Mouse (Mus musculus) brain, embryonic 18.5 days (tissue): ENCODE measurements at regions not wholly inside any gene's neighbourhood (a gene's known extent, or its start where the extent isn't known, plus 50 kb on each side); places are given as distances from the start of the nearest gene placed in this dataset.

Experiments used
- DNase-seq: peaks from one replicate; pipeline ENCODE4 v3.0.0-alpha.2; 2012; ENCODE audit warnings: low read depth, low spot score

DNA sequence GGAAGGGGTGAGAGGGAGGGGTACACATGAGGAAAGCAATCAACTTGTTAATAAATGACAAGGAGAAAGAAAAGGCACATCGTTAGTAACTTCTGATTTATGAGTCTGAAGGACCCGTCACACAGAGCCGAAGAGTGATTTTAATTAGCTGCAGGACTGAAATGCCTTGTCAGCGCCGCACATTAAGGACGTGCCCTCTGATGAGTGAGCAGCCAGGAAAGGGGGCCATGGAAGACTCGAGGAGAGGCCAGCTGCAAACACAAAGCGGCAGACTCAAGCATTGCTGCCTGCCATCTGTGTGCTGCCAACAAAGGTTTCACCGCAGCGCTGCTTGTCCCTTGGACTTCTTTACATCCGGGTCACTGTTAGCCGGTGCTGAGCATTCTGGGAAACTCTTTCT is 184.8 kb upstream of the Fn1 start:
- DNase-seq, result no peak

- no peak for DNase-seq
These were observed 184.1 kb upstream of the Fn1 start for GRCm38 (mm10) chr1:71837039-71837648.

- no peak for DNase-seq
These were observed 177.4 kb upstream of the Fn1 start for GRCm38 (mm10) chr1:71830379-71830778.

- DNase-seq, result no peak
These were observed 171.4 kb upstream of the Fn1 start for GRCm38 (mm10) chr1:71824410-71824809.

DNA sequence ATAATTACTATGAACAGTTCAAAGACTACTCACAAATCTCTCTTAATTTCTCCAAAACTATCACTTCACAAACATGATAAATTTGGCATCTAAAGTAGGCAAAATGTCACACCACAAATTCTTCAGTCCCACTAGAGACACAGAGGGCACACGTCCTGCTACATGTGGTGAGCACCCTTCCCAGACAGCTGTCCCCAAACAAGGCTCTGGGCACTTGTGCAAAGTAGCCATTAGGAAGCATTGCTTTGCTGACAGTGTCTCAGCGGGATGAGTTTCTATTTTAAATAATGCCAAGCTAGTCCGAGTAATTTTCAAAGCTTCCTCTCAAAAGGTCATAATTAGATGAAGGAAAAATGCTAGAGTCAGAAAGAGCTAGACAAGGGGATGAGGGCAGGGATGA is 169.1 kb upstream of the Fn1 start:
- no peak for DNase-seq

- DNase-seq, result no peak
These were observed 168.1 kb upstream of the Fn1 start for GRCm38 (mm10) chr1:71821099-71821498.

- no peak for DNase-seq
These were observed 163.3 kb upstream of the Fn1 start for GRCm38 (mm10) chr1:71816306-71816705.

DNA sequence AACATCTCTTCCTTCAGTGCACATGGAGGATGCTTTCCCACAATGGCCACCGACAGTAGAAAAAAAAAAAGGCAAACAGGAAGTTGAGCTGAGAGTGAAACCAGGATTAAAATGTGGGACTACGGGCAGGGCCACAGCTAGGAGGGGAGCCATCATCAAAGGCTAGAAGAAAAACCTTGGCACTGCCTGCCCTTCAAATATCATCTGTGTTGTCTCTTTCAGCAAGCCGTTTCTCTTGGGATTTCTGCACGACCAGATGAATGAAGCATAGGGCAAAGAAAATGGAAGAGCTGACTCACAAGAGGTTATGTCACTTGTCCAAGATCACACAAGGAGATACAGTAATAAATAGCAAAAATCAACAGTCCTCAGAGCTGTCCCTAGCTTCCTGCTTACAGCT is 161.1 kb upstream of the Fn1 start:
- DNase-seq, result no peak

DNA sequence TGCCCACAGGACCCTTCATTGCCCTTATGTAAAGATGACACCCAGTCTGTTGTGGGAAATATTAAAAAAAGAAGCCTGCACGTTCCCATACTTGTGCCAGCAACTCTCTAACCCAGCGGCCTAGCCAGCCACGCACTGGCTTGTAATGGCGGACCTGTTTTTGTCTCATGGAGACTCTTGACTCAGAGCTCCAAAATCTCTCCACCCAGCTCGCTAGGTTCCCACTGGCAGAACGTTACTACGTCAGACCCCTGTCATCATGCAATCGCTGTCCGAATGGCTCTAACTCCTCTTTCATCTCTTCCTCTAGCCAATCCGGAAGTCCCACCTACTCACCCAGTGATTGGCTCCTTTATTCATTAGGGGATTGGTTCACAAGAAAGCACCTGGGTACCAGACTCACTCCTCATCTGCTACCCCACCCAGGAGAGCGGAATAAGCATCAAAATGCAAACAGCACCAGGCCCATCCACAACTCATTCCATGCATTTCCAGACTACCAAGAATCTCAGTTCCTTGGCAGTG is 159.2 kb upstream of the Fn1 start:
- DNase-seq, result no peak

- DNase-seq, result no peak
These were observed 158.3 kb upstream of the Fn1 start for GRCm38 (mm10) chr1:71811196-71811788.

GRCm38 (mm10) chr1:71808005-71808404 is 155.0 kb upstream of the Fn1 start:
- no peak for DNase-seq

DNA sequence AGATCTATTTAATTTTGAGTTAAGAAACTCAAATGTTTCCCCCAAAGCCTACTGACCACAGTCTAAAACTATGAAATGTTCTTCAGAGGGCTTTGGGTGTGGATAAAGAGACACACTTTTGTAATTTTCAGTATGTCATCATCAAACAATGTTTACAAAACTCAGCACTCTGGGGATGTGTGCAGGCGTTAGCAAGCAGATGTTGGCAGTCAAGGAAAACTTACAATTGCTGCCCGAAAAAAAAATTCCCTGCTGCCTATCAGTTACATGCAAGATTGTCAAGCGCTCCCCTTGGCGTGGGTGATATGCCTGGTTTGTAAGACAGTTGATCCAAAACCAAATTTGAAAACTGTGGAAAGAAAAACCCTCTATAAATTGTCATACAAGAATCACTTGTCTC is 154.6 kb upstream of the Fn1 start:
- no peak for DNase-seq

GRCm38 (mm10) chr1:71801283-71802066 is 148.5 kb upstream of the Fn1 start:
- no peak for DNase-seq

DNA sequence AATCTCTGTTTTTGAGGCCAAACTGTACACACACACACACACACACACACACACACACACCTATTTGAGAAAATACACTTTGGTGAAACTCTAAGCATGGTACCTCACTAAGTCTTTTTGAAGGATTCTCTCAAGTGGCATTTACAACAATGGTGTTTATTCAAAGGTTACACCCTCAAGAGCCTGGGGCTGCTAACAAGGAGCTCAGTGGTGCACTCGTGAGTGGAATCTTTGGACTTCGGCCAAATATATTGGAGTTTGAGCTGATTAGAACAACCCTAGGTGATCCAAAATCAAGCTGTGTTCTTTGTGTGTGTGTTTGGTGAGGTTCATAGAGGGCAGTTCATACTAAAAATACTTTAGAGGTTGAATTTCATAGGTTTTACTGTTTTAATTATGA is 147.6 kb upstream of the Fn1 start:
- no peak for DNase-seq

GRCm38 (mm10) chr1:71798636-71799035 is 145.6 kb upstream of the Fn1 start:
- no peak for DNase-seq

DNA sequence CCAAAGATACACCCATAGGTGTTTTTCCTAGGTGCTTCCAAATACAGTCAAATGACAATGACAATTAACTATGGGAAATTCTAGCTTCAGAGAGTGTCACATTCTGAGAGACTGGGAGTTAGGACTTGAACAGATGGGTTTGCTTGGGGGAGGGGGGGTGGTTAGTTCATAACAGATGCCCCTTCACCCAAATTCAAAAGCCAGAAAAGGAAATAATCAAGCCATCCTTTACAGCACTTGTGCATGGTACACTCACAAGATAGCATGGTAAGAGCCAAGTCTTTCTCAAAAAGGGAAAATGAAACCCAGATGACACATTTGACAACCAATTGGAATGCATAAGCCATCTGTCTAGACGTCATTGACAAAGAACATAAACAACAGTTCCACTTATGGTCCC is 135.4 kb upstream of the Fn1 start:
- DNase-seq, result no peak

- no peak for DNase-seq
These were observed 131.9 kb upstream of the Fn1 start for GRCm38 (mm10) chr1:71784880-71785279.

GRCm38 (mm10) chr1:71778292-71778691 is 125.3 kb upstream of the Fn1 start:
- DNase-seq, result no peak

GRCm38 (mm10) chr1:71775865-71776501 is 123.0 kb upstream of the Fn1 start:
- DNase-seq, result no peak

GRCm38 (mm10) chr1:71772526-71772925 is 119.5 kb upstream of the Fn1 start:
- DNase-seq, result no peak

GRCm38 (mm10) chr1:71771798-71772197 is 118.8 kb upstream of the Fn1 start:
- DNase-seq, result no peak

DNA sequence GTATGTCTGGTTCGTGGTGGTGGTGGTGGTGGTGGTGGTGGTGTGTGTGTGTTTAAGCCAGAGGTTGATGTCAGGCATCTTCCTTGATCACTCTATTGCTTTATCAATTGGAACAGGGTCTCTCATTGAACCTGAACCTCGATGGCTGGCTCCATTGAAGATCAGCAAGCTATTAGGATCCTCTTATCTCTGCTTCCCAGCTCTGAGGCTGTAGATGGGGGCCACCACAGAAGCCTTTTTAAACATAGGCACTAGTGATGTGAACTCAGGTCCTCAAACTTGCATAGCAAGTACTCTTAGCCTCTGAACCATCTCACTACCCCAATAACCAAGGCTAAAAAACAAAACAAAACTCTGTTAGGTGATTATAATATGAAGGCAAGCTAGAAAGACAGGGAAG is 116.6 kb upstream of the Fn1 start:
- DNase-seq, result no peak
